Mouse (Mus musculus): ENCODE results near the gene Zgpat. TPM values are rescaled to one million over a fixed set of nuclear protein-coding genes. Genes with fewer than 3 reads are reported as not detected.

Zgpat gene
- polyA plus RNA-seq, 1 experiment from 2014 or later: 21.7 TPM

Other genes starting within 250 kb of the Zgpat start
- 0.17 and 0.30 TPM in 2 replicates for gene Kcnq2, start 229.6 kb upstream of the Zgpat start, polyA plus RNA-seq (2014; fragmentation: Nextera tagmentation; extraction: Ambion mirVana)
- gene Eef1a2, start 207.9 kb upstream of the Zgpat start, polyA plus RNA-seq (2014; fragmentation: Nextera tagmentation; extraction: Ambion mirVana): 4.6 and 5.7 TPM in 2 replicates
- gene Ppdpf, start 177.7 kb upstream of the Zgpat start, polyA plus RNA-seq (2014; fragmentation: Nextera tagmentation; extraction: Ambion mirVana): 187 and 214 TPM in 2 replicates
- gene Ptk6, start 162.1 kb upstream of the Zgpat start, polyA plus RNA-seq (2014; fragmentation: Nextera tagmentation; extraction: Ambion mirVana): not detected in 2 replicates
- 0.29 TPM in 1 of 2 replicates, not detected in the other for gene Srms, start 151.7 kb upstream of the Zgpat start, polyA plus RNA-seq (2014; fragmentation: Nextera tagmentation; extraction: Ambion mirVana)
- 0.13 TPM in 1 of 2 replicates, not detected in the other for gene Fndc11, start 144.9 kb upstream of the Zgpat start, polyA plus RNA-seq (2014; fragmentation: Nextera tagmentation; extraction: Ambion mirVana)
- 1.2 and 1.3 TPM in 2 replicates for gene Helz2, start 122.9 kb upstream of the Zgpat start, polyA plus RNA-seq (2014; fragmentation: Nextera tagmentation; extraction: Ambion mirVana)
- gene Gmeb2, start 76.9 kb upstream of the Zgpat start, polyA plus RNA-seq (2014; fragmentation: Nextera tagmentation; extraction: Ambion mirVana): 9.1 TPM in 2 replicates
- gene Stmn3, start 50.4 kb upstream of the Zgpat start, polyA plus RNA-seq (2014; fragmentation: Nextera tagmentation; extraction: Ambion mirVana): 0.52 and 0.83 TPM in 2 replicates
- gene Rtel1, start 45.2 kb upstream of the Zgpat start, polyA plus RNA-seq (2014; fragmentation: Nextera tagmentation; extraction: Ambion mirVana): 33.3 and 34.8 TPM in 2 replicates
- gene Arfrp1, start 476 bp downstream of the Zgpat start, polyA plus RNA-seq (2014; fragmentation: Nextera tagmentation; extraction: Ambion mirVana): 36.3 and 47.5 TPM in 2 replicates
- 11.2 and 13.8 TPM in 2 replicates for gene Lime1, start 15.2 kb downstream of the Zgpat start, polyA plus RNA-seq (2014; fragmentation: Nextera tagmentation; extraction: Ambion mirVana)
- 10.3 and 10.5 TPM in 2 replicates for gene Zbtb46, start 94.5 kb downstream of the Zgpat start, polyA plus RNA-seq (2014; fragmentation: Nextera tagmentation; extraction: Ambion mirVana)
- 0.43 and 0.65 TPM in 2 replicates for gene Abhd16b, start 128.3 kb downstream of the Zgpat start, polyA plus RNA-seq (2014; fragmentation: Nextera tagmentation; extraction: Ambion mirVana)
- 119 and 128 TPM in 2 replicates for gene Tpd52l2, start 132.2 kb downstream of the Zgpat start, polyA plus RNA-seq (2014; fragmentation: Nextera tagmentation; extraction: Ambion mirVana)
- gene Dnajc5, start 155.6 kb downstream of the Zgpat start, polyA plus RNA-seq (2014; fragmentation: Nextera tagmentation; extraction: Ambion mirVana): 69.0 and 76.1 TPM in 2 replicates
- gene Uckl1, start 220.0 kb downstream of the Zgpat start, polyA plus RNA-seq (2014; fragmentation: Nextera tagmentation; extraction: Ambion mirVana): 66.2 and 66.7 TPM in 2 replicates
- 45.5 and 53.2 TPM in 2 replicates for gene Prpf6, start 226.9 kb downstream of the Zgpat start, polyA plus RNA-seq (2014; fragmentation: Nextera tagmentation; extraction: Ambion mirVana)
- gene Zfp512b, start 227.9 kb downstream of the Zgpat start, polyA plus RNA-seq (2014; fragmentation: Nextera tagmentation; extraction: Ambion mirVana): 26.3 and 26.5 TPM in 2 replicates
- 13.7 and 14.6 TPM in 2 replicates for gene Samd10, start 234.3 kb downstream of the Zgpat start, polyA plus RNA-seq (2014; fragmentation: Nextera tagmentation; extraction: Ambion mirVana)